Mouse (Mus musculus) thymus, adult 18-20 months (tissue): Measurements from ENCODE around the gene Dlg2.

Experiments
- DNase-seq, 2 experiments: peaks; one replicate each; pipeline ENCODE4 v3.0.0; 2022; ENCODE audit warnings: mixed read lengths in 2 of 2

Gene Dlg2

DNA sequence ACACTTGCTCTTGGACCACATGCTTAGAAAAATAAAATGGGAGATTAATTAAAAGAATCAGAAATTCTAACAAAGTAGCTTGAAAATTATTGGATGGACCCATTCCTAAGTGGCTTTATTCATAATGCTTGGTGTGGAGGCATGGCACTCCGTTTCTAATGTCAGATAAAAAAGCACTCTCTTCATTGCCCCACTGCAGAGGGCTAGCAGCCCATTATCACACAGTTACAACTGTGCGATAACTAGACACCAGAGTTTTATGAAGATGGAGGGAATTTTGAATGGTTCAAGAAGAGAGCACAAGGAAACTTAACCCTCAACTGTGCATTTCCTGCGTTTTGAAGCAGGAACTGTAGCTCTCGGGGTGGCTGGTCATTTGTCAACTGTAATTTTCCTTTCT lies 1950.8 kb downstream of the Dlg2 start:
- DNase-seq = no peak

DNA sequence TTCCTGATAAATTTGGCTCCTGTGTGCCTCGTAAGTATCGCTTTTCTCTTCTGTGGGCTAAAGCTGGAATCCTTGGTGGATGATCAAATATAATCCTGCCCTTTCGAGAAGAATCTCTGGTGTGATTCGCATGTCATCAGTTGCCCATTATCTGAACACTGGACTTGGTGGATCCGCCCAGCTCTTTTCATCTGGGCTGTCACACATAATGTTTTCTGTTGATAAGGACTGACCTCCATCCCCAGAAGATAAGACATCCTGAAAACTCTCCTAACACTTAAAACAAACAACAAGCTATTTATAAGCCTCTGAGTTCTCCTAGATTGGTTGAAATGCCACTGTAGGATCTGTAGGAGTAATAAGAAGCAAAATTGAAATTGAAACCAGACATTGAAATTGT lies 1952.2 kb downstream of the Dlg2 start:
- no peak for DNase-seq

GRCm38 (mm10) chr7:92430254-92430653 lies 1953.8 kb downstream of the Dlg2 start:
- no peak for DNase-seq

- DNase-seq = no peak
Measured at GRCm38 (mm10) chr7:92437168-92437567, 1960.7 kb downstream of the Dlg2 start.

GRCm38 (mm10) chr7:92439503-92440487 lies 1963.3 kb downstream of the Dlg2 start:
- no peak for DNase-seq

DNA sequence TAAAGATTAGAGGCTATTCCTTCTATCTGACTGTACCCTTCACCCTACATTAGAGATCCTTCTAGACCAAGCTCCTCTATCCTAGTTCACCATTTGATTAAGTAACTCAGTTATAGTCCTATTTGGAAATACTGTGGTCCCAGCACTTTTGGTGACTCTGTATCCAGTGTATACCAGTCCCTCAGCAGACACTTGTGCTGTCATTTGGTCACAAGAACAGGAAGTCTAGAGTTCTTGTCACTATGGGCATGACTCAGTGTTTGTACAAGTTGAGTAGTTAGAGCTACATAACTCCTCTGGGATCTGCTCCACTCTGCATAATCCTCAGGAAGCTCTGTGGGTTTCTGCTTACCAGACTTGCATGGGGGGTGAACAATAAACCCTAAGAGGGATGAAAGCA lies 1965.1 kb downstream of the Dlg2 start:
- DNase-seq = no peak

DNA sequence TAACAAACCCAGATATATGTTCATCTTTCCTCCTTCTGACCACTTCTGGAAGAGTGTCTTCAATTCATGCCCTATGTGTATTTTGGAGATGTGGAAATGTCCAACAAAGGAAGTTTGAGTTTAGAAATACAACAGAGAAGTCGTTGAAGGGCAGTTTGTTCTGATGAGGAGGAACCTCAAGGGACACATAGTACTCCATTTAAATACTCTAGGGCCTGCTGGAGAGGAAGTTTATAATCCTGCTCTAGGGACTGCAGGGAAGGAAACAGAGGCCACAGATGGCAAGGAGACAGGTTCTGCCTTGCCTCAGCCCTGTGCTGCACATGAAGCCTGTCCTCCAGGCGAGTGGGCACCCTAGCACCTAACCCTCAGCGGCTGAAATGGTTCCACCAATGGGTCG lies 1965.6 kb downstream of the Dlg2 start:
- DNase-seq = no peak

GRCm38 (mm10) chr7:92447938-92448337 lies 1971.5 kb downstream of the Dlg2 start:
- no peak for DNase-seq

GRCm38 (mm10) chr7:92448782-92449575 lies 1972.5 kb downstream of the Dlg2 start:
- no peak for DNase-seq

- DNase-seq = no peak
Measured at GRCm38 (mm10) chr7:92454176-92454575, 1977.7 kb downstream of the Dlg2 start.

DNA sequence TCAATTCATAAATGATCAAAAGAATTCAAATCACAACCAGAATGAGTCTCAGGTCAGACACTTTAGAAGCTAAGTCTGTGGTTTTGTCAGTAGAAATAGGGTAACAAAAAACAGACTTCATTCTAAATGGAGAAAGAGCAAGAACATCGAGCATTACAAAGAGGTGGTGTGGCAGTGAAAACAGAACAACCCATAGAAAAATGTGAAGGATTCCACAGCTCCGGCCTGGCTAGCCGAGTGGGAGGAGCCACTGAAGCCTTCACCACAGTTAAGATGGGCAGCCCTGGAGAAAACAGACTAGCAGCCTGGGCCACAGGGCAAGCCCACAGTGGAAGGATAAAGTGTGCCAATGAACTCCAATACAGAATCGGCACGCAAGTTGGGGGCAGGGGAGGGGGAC lies 1979.5 kb downstream of the Dlg2 start:
- DNase-seq = no peak

- no peak for DNase-seq
Measured at GRCm38 (mm10) chr7:92457791-92458190, 1981.3 kb downstream of the Dlg2 start.

- DNase-seq = no peak
Measured at GRCm38 (mm10) chr7:92458308-92458707, 1981.8 kb downstream of the Dlg2 start.

- no peak for DNase-seq
Measured at GRCm38 (mm10) chr7:92460578-92460977, 1984.1 kb downstream of the Dlg2 start.

DNA sequence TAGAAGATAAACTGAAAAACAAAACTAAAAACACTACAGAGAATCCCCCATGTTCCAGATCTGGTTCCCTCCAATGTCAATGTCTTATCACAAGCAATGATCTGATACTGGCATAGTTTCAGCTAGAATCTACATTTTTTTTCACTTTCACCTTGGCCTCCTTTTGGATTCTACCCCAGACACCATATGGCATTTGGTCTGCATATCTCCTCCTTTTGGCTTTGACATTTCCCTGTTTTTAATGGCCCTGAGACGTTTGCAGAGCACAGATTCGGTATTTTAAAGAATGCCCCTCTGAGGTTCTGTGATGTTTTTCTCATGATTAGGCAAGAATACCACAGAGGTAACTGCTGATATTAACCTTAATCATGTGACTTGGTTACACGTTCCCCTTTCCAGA lies 1984.8 kb downstream of the Dlg2 start:
- DNase-seq = no peak

GRCm38 (mm10) chr7:92463080-92463877 lies 1986.8 kb downstream of the Dlg2 start:
- DNase-seq = no peak

DNA sequence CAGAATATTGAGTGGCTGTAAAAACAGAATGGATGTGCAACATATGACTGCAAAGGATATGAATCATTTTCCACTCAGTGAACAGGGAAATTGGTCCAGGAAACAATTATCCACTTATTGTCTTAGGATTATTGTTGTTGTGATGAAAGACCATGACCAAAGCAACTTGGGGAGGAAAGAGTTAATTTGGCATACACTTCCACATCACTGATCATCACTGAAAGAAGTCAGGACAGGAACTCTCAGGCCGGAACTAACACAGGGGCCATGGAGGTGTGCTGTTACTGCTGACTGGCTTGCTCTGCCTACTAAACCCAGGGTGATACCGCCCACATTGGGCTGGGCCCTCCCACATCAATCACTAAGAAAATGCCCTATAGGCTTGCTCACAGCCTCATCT lies 1987.8 kb downstream of the Dlg2 start:
- no peak for DNase-seq

DNA sequence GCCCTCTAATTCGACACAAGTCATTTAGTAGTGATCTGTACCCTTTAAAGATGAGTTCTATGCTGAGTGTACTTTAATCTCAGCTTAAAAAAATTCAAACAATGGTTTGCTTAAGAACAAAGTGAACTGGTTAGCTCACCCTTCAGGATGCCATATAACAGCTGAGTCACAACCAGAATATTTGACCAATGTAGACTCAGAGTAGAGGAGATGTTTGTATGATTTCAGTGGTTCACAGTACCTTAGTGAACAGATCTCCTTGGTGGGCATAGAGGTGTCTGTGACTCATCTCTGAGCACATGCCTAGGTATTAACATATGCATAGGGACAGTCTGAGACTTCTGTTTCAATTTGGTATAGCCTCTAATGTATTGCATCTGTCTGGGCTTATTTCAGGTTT lies 2002.7 kb downstream of the Dlg2 start:
- DNase-seq = no peak

GRCm38 (mm10) chr7:92479748-92480147 lies 2003.3 kb downstream of the Dlg2 start:
- no peak for DNase-seq

DNA sequence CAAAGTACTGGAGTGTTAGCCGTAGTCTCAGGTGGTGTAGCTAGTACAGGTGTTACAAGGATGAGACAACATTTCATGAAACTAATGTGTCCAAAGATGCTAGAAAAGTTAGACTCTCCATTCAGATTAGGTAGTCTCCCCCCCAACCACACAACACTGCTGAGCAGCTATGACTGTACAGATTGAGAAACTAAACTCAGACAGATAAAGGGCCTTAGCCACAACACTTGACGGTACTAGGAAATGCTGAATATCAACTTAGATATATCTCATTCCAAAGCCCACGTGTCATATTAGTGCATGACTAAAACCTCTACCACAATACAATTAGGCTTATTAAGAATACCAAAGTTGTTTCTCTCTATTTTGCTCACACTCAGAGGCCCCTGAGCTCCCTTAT lies 2006.9 kb downstream of the Dlg2 start:
- no peak for DNase-seq

- no peak for DNase-seq
Measured at GRCm38 (mm10) chr7:92485881-92486710, 2009.6 kb downstream of the Dlg2 start.

DNA sequence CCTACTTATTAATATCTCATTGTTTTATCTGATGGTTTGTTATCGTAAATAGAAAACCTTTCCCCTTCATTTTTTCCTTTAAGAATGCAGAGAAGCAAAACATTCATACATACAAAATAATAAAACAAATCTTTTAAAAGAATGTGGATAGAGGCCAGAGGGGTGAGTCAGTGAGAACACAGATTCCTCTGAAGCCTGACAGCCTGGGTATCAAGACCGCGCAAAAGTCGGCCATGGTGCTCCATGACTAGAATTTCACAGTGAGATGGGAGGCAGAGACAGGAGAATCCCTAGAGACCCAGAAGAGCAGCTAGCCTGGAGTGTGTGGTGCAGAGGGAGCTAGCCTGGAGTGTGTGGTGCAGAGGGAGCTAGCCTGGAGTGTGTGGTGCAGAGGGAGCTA lies 2010.4 kb downstream of the Dlg2 start:
- no peak for DNase-seq
